Mouse (Mus musculus): Measurements from ENCODE around the gene Fam20c. TPM values are rescaled to one million over a fixed set of nuclear protein-coding genes. Genes with fewer than 3 reads are reported as not detected.

Gene Fam20c
- polyA plus RNA-seq (2015; fragmentation: Nextera tagmentation; extraction: Ambion mirVana), result 32.9 and 38.0 TPM in 2 replicates

GRCm38 (mm10) chr5:138754303-138755120 is at the start of gene Fam20c:
Fam20c (plus strand) TSS chr5:138754514.
- Histone ChIP-seq H3K27ac (peak within 1 kb of the TSS; percentile 97), H3K4me3 (replicated peaks) (peak within 1 kb of the TSS; percentile 81), H3K4me2 (replicated peaks) (peak within 1 kb of the TSS; percentile 61), H3K4me1 (replicated peaks) (peaks cover 51% of the 10 kb centered on the region), H3K9ac (replicated peaks) (peak within 1 kb of the TSS; percentile 92), H3K36me3 (peaks cover 17% of the 10 kb centered on the region), H3K27me3 (peaks cover 7% of the 10 kb centered on the region; the same call in 1 of the 2 replicates), H3K9me3 (no peaks in the 10 kb centered on the region)
- peak; percentile 90 for ATAC-seq
- under 1% methylated on average over 59 of the region's 98 CpGs for WGBS

GRCm38 (mm10) chr5:138707367-138707766 is 46.9 kb upstream of the Fam20c start:
- no peaks in the 10 kb centered on the region for H3K27me3 ChIP-seq
- no peak overlapping the region for H3K27ac ChIP-seq
- H3K9me3 ChIP-seq, result 0 out of 2 replicates have a peak, but pooled peaks cover under 1% of the 10 kb centered on the region
- no peak overlapping the region for H3K4me2 ChIP-seq (replicated peaks)
- no peak overlapping the region for H3K4me3 ChIP-seq (replicated peaks)
- no peaks in the 10 kb centered on the region for H3K4me1 ChIP-seq (replicated peaks)
- no peaks in the 10 kb centered on the region for H3K36me3 ChIP-seq
- no peak for ATAC-seq
- no peak overlapping the region for H3K9ac ChIP-seq (replicated peaks)

- no peaks in the 10 kb centered on the region for H3K4me1 ChIP-seq (replicated peaks)
- H3K27me3 ChIP-seq, result no peaks in the 10 kb centered on the region
- no peak overlapping the region for H3K27ac ChIP-seq
- H3K9me3 ChIP-seq, result 0 out of 2 replicates have a peak, but pooled peaks cover 3% of the 10 kb centered on the region
- no peak overlapping the region for H3K4me3 ChIP-seq (replicated peaks)
- no peak overlapping the region for H3K9ac ChIP-seq (replicated peaks)
- H3K4me2 ChIP-seq (replicated peaks), result no peak overlapping the region
- ATAC-seq, result no peak
- H3K36me3 ChIP-seq, result no peaks in the 10 kb centered on the region
Observed at GRCm38 (mm10) chr5:138708591-138708990, 45.7 kb upstream of the Fam20c start.

- Histone ChIP-seq H3K36me3 (no peaks in the 10 kb centered on the region), H3K4me1 (replicated peaks) (no peaks in the 10 kb centered on the region; the same call in 1 of the 2 replicates), H3K4me2 (replicated peaks) (no peak overlapping the region), H3K27me3 (no peaks in the 10 kb centered on the region), H3K9ac (replicated peaks) (no peak overlapping the region), H3K9me3 (0 out of 2 replicates have a peak, but pooled peaks cover 3% of the 10 kb centered on the region), H3K4me3 (replicated peaks) (no peak overlapping the region), H3K27ac (no peak overlapping the region)
- no peak for ATAC-seq
- WGBS, result 56% methylated on average over 14 of the region's 14 CpGs
Observed at GRCm38 (mm10) chr5:138715561-138716095, 38.7 kb upstream of the Fam20c start.

- H3K27ac ChIP-seq, result no peak overlapping the region
- H3K9ac ChIP-seq (replicated peaks), result no peak overlapping the region
- H3K4me3 ChIP-seq (replicated peaks), result no peak overlapping the region
- no peaks in the 10 kb centered on the region; the same call in 1 of the 2 replicates for H3K4me1 ChIP-seq (replicated peaks)
- H3K27me3 ChIP-seq, result no peaks in the 10 kb centered on the region
- no peaks in the 10 kb centered on the region for H3K36me3 ChIP-seq
- no peak overlapping the region for H3K4me2 ChIP-seq (replicated peaks)
- no peak for ATAC-seq
- H3K9me3 ChIP-seq, result no peaks in the 10 kb centered on the region
- 64% methylated on average over 13 of the region's 13 CpGs for WGBS
Observed at GRCm38 (mm10) chr5:138720329-138721190, 33.8 kb upstream of the Fam20c start.

GRCm38 (mm10) chr5:138724417-138724816 is 29.9 kb upstream of the Fam20c start:
- H3K27me3 ChIP-seq, result no peaks in the 10 kb centered on the region
- H3K4me1 ChIP-seq (replicated peaks), result no peaks in the 10 kb centered on the region; the same call in 1 of the 2 replicates
- ATAC-seq, result no peak
- H3K4me3 ChIP-seq (replicated peaks), result no peak overlapping the region
- no peak overlapping the region for H3K4me2 ChIP-seq (replicated peaks)
- no peak overlapping the region for H3K27ac ChIP-seq
- H3K9ac ChIP-seq (replicated peaks), result no peak overlapping the region
- 91% methylated on average over 5 of the region's 5 CpGs for WGBS
- H3K36me3 ChIP-seq, result no peaks in the 10 kb centered on the region
- no peaks in the 10 kb centered on the region for H3K9me3 ChIP-seq

GRCm38 (mm10) chr5:138725151-138725550 is 29.2 kb upstream of the Fam20c start:
- WGBS, result 75% methylated on average over 7 of the region's 7 CpGs
- Histone ChIP-seq H3K4me2 (replicated peaks) (no peak overlapping the region), H3K36me3 (no peaks in the 10 kb centered on the region), H3K9ac (replicated peaks) (no peak overlapping the region), H3K4me3 (replicated peaks) (no peak overlapping the region), H3K27ac (no peak overlapping the region), H3K27me3 (no peaks in the 10 kb centered on the region), H3K4me1 (replicated peaks) (no peaks in the 10 kb centered on the region; the same call in 1 of the 2 replicates), H3K9me3 (no peaks in the 10 kb centered on the region)
- no peak for ATAC-seq

GRCm38 (mm10) chr5:138730863-138731262 is 23.5 kb upstream of the Fam20c start:
- Histone ChIP-seq H3K27ac (no peak overlapping the region), H3K4me2 (replicated peaks) (no peak overlapping the region), H3K9me3 (no peaks in the 10 kb centered on the region), H3K4me3 (replicated peaks) (no peak overlapping the region), H3K36me3 (no peaks in the 10 kb centered on the region), H3K9ac (replicated peaks) (no peak overlapping the region), H3K4me1 (replicated peaks) (no peaks in the 10 kb centered on the region), H3K27me3 (no peaks in the 10 kb centered on the region)
- 84% methylated on average over 5 of the region's 5 CpGs for WGBS
- ATAC-seq, result no peak

GRCm38 (mm10) chr5:138733317-138733899 is 20.9 kb upstream of the Fam20c start:
- H3K9me3 ChIP-seq, result no peaks in the 10 kb centered on the region
- no peak overlapping the region for H3K9ac ChIP-seq (replicated peaks)
- ATAC-seq, result no peak
- H3K27ac ChIP-seq, result no peak overlapping the region
- WGBS, result 96% methylated on average over 11 of the region's 11 CpGs
- H3K27me3 ChIP-seq, result no peaks in the 10 kb centered on the region
- H3K36me3 ChIP-seq, result no peaks in the 10 kb centered on the region
- H3K4me3 ChIP-seq (replicated peaks), result no peak overlapping the region
- H3K4me1 ChIP-seq (replicated peaks), result no peaks in the 10 kb centered on the region
- no peak overlapping the region for H3K4me2 ChIP-seq (replicated peaks)

- H3K9ac ChIP-seq (replicated peaks), result no peak overlapping the region
- 79% methylated on average over 10 of the region's 18 CpGs for WGBS
- no peaks in the 10 kb centered on the region for H3K4me1 ChIP-seq (replicated peaks)
- ATAC-seq, result no peak
- no peaks in the 10 kb centered on the region for H3K9me3 ChIP-seq
- no peaks in the 10 kb centered on the region for H3K36me3 ChIP-seq
- H3K4me2 ChIP-seq (replicated peaks), result no peak overlapping the region
- H3K27ac ChIP-seq, result no peak overlapping the region
- no peaks in the 10 kb centered on the region for H3K27me3 ChIP-seq
- no peak overlapping the region for H3K4me3 ChIP-seq (replicated peaks)
Observed at GRCm38 (mm10) chr5:138734018-138734417, 20.3 kb upstream of the Fam20c start.

- H3K4me1 ChIP-seq (replicated peaks), result no peaks in the 10 kb centered on the region
- no peaks in the 10 kb centered on the region for H3K36me3 ChIP-seq
- H3K9me3 ChIP-seq, result no peaks in the 10 kb centered on the region
- 75% methylated on average over 8 of the region's 8 CpGs for WGBS
- no peak overlapping the region for H3K9ac ChIP-seq (replicated peaks)
- no peak overlapping the region for H3K4me3 ChIP-seq (replicated peaks)
- H3K27me3 ChIP-seq, result no peaks in the 10 kb centered on the region
- no peak overlapping the region for H3K27ac ChIP-seq
- no peak overlapping the region for H3K4me2 ChIP-seq (replicated peaks)
- ATAC-seq, result no peak
Observed at GRCm38 (mm10) chr5:138735201-138735757, 19.0 kb upstream of the Fam20c start.
